Mouse (Mus musculus) limb, embryonic 15.5 days (tissue): ENCODE data around the gene Fkbp8. TPM values are rescaled to one million over a fixed set of nuclear protein-coding genes. Genes with fewer than 3 reads are reported as not detected.

Experiments
- ATAC-seq: fragments of 200-750 bp; cut with Nextera tagmentation; 2 replicates; pipeline ENCODE4 v1.8.0; 2017; ENCODE audit warnings: low read depth, moderate TSS enrichment; ENCODE audit not compliant: insufficient number of reproducible peaks, low FRiP score, low TSS enrichment
- H3K27ac ChIP-seq: fragments of 300-500 bp; sonication (generic); 2 replicates; pipeline ENCODE4 v1.5.1; 2015; ENCODE audit warnings: moderate library complexity, mild to moderate bottlenecking, inconsistent platforms
- H3K27me3 ChIP-seq: fragments of 300-500 bp; sonication (generic); 2 replicates; pipeline ENCODE4 v1.6.1; 2015; ENCODE audit warnings: inconsistent platforms
- H3K36me3 ChIP-seq: fragments of 300-500 bp; sonication (generic); 2 replicates; pipeline ENCODE4 v1.6.1; 2015; ENCODE audit warnings: inconsistent platforms
- H3K4me1 ChIP-seq: fragments of 300-500 bp; sonication (generic); 2 replicates; pipeline ENCODE4 v1.6.1; 2015; ENCODE audit warnings: inconsistent platforms
- H3K4me2 ChIP-seq: fragments of 300-500 bp; sonication (generic); 2 replicates; pipeline ENCODE4 v1.6.1; 2015; ENCODE audit warnings: mild to moderate bottlenecking, inconsistent platforms
- H3K4me3 ChIP-seq: fragments of 300-500 bp; sonication (generic); 2 replicates; pipeline ENCODE4 v1.5.1; 2015; ENCODE audit warnings: mild to moderate bottlenecking, inconsistent platforms
- H3K9ac ChIP-seq: fragments of 300-500 bp; sonication (generic); 2 replicates; pipeline ENCODE4 v1.6.1; 2015; ENCODE audit warnings: inconsistent platforms
- H3K9me3 ChIP-seq: fragments of 300-500 bp; sonication (generic); 2 replicates; pipeline ENCODE4 v1.6.1; 2016; ENCODE audit warnings: inconsistent platforms
- WGBS: fragments of 180-500 bp; shearing (Covaris S2); methylation state at CpG from one replicate; pipeline ENCODE4 v1.1.7; 2015; 5-methylcytosine and 5-hydroxymethylcytosine counted together
- polyA plus RNA-seq: library from polyadenylated mRNA; unstranded; fragments of >200 nt; fragmentation: Nextera tagmentation; extraction: Ambion mirVana; gene quantifications from 2 replicates; pipeline ENCODE4 v1.2.1, GENCODE M21; 2015

Fkbp8 gene
- 274 and 278 TPM in 2 replicates for polyA plus RNA-seq

DNA sequence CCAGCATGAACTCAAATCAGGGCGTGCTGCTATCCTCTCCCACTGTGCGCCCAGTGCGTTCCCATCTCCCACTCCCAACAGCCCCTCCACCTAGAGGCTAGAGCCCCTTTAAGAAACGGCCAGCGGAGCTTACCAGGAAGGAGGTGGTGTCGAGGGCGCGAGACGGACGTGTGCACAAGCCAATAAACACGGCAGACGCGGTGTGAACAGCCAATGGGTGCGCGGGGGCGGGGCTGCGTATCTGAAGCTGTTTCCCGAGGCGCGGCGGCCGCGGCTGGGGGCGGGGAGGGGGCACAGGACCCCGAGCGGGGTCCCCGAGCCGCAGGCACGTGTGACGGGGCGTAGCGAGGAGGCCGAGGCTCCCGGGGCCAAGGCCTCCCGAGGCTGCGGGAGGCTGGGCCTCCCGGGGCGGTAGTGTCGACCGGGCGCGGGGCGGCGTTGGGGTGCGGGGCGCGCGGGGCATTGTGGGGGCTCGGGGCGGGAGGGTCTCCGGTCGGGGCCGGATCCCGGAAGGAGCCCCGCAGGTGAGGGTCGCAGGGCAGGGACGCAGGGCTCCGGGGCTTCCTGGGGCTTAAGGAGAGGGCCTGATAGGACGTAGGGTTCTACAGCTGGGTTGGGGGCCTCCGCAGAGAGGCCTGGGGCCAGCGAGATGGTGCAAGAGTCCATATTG lies at the start of gene Fkbp8, which contains the start of gene Kxd1:
TSS of gene Fkbp8 (plus strand) at position 213 of the 670 bp plus-strand sequence.
TSS of gene Kxd1 (minus strand) at position 445 of the 670 bp plus-strand sequence.
- no peaks in the 10 kb centered on the region for H3K9me3 ChIP-seq
- peak; percentile 88 for ATAC-seq
- 1% methylated on average over 50 of the region's 61 CpGs for WGBS
- no peaks in the 10 kb centered on the region for H3K27me3 ChIP-seq
- H3K4me1 ChIP-seq: peaks cover 29% of the 10 kb centered on the region
- peak within 1 kb of the TSS; percentile 66 for H3K4me2 ChIP-seq
- H3K36me3 ChIP-seq: peaks cover 34% of the 10 kb centered on the region
- H3K9ac ChIP-seq: peak within 1 kb of the TSS; percentile 93
- H3K4me3 ChIP-seq: peak within 1 kb of the TSS; percentile 83
- peak within 1 kb of the TSS; percentile 90 for H3K27ac ChIP-seq

DNA sequence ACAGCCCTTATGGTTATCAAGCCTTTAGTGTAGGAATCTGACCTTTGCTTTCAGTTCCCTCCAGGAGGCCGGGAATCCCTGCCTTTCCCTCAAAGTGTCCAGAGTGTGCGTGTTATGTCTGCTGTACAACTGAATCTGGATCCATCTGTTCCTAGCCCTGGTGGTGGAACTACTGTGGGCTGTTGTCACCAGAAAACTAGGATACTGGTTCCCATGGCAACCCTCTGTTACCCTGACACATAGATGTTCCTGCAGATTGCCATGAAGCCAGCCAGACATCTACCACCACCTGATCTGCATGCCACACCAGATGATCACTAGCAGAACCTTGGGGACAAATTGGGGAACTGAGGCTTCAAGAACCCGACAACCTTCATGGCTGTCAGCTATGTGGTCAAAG lies 45.6 kb upstream of the Fkbp8 start:
- ATAC-seq: no peak
- WGBS: 84% methylated on average over 3 of the region's 3 CpGs
- H3K9me3 ChIP-seq: no peaks in the 10 kb centered on the region
- no peak overlapping the region for H3K27ac ChIP-seq
- no peak overlapping the region for H3K4me3 ChIP-seq
- no peaks in the 10 kb centered on the region for H3K36me3 ChIP-seq
- no peak overlapping the region for H3K4me2 ChIP-seq
- H3K9ac ChIP-seq: no peak overlapping the region
- peaks cover 10% of the 10 kb centered on the region for H3K4me1 ChIP-seq
- H3K27me3 ChIP-seq: peaks cover 30% of the 10 kb centered on the region

DNA sequence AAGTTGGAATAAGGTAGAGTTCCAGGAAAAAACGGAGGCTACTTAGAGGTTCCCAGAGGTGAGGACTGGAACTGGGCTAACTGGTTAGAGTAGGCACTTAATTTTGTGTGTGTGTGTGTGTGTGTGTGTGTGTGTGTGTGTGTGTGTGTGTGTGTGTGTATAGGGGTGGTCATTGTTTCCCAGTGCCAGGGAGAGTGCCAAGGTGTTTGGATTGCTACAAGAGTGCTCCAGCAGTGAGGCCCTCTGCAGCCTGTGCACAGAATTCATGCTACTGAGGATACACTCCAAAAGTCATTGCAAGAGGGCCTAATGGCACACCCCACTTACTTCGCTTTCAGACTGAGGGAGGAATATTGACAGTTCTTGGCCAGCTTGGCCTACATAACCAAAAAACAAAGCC lies 44.6 kb upstream of the Fkbp8 start:
- 68% methylated on average over 2 of the region's 2 CpGs for WGBS
- Histone ChIP-seq H3K27me3 (peaks cover 37% of the 10 kb centered on the region), H3K9me3 (no peaks in the 10 kb centered on the region), H3K36me3 (no peaks in the 10 kb centered on the region), H3K4me3 (no peak overlapping the region), H3K4me1 (peaks cover 8% of the 10 kb centered on the region), H3K4me2 (no peak overlapping the region), H3K27ac (no peak overlapping the region), H3K9ac (no peak overlapping the region)
- ATAC-seq: no peak

DNA sequence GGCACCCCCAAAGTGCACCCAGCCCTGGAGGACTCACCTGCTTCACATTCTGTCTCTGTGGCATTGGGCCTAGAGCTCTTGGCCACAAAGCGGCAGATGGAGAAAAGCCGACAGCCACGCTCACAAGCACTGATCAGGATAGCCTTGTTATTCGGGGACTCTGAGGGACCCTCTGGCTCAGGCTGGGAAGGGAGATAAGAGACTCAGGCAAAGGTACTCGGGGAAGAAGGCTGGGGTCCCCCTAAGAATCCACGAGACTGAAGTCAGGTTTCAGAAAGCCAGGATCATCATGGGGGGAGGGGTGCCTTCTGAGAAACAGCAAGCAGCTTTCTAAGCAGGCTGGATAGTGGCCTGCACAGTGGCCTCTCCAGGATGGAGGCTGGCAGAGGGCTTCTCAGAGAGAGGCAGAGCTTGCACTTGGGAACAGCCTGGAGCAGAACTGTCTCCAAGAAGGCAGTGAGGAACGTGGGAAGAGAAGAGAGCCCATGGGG lies 41.3 kb upstream of the Fkbp8 start:
- WGBS: 56% methylated on average over 7 of the region's 7 CpGs
- no peak overlapping the region for H3K4me3 ChIP-seq
- no peak overlapping the region for H3K27ac ChIP-seq
- H3K4me2 ChIP-seq: no peak overlapping the region
- H3K4me1 ChIP-seq: peaks cover 40% of the 10 kb centered on the region
- 0 out of 2 replicates have a peak, but pooled peaks have one; percentile 17 for ATAC-seq
- H3K36me3 ChIP-seq: no peaks in the 10 kb centered on the region
- H3K9ac ChIP-seq: no peak overlapping the region
- H3K27me3 ChIP-seq: peaks cover 70% of the 10 kb centered on the region
- no peaks in the 10 kb centered on the region for H3K9me3 ChIP-seq

DNA sequence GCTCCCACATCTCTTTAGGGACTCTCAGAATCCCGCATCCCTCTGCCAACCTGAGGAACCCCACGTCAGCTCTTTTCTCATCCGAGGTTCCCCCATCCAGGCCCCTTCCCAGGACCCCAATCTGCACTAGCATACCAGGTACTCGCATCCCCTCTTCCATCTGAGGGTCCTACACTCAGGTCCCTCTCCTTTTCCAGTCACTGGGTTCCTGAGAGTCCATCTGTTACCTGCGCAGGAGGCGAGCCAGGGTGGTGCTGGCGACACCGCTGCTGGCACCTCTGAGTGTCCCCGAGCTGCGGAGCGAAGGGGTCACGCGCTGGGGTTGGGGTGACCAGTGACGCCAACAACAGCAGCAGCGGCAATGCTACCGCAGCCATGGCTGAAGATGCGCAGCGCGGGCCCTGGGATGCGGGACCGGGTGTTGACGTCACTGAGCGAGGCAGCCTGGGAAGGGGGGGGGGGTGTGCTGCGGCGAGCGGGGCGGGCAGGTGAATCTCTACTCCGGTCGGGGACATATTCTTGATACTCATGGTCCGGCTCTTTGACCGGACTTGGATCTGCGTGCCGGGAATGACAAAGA lies 40.5 kb upstream of the Fkbp8 start, which contains the start of gene Tmem59l:
TSS of gene Tmem59l (minus strand) at position 418 of the 580 bp plus-strand sequence.
- H3K9me3 ChIP-seq: no peaks in the 10 kb centered on the region
- no peak for ATAC-seq
- H3K9ac ChIP-seq: 0 out of 2 replicates have a peak within 1 kb of the TSS, but pooled peaks have one; percentile 10
- no peaks in the 10 kb centered on the region for H3K36me3 ChIP-seq
- WGBS: 8% methylated on average over 33 of the region's 33 CpGs
- peaks cover 48% of the 10 kb centered on the region for H3K4me1 ChIP-seq
- H3K27ac ChIP-seq: no peak within 1 kb of the TSS
- H3K4me3 ChIP-seq: peak within 1 kb of the TSS; percentile 30
- H3K27me3 ChIP-seq: peaks cover 78% of the 10 kb centered on the region
- peak within 1 kb of the TSS; percentile 64 for H3K4me2 ChIP-seq

DNA sequence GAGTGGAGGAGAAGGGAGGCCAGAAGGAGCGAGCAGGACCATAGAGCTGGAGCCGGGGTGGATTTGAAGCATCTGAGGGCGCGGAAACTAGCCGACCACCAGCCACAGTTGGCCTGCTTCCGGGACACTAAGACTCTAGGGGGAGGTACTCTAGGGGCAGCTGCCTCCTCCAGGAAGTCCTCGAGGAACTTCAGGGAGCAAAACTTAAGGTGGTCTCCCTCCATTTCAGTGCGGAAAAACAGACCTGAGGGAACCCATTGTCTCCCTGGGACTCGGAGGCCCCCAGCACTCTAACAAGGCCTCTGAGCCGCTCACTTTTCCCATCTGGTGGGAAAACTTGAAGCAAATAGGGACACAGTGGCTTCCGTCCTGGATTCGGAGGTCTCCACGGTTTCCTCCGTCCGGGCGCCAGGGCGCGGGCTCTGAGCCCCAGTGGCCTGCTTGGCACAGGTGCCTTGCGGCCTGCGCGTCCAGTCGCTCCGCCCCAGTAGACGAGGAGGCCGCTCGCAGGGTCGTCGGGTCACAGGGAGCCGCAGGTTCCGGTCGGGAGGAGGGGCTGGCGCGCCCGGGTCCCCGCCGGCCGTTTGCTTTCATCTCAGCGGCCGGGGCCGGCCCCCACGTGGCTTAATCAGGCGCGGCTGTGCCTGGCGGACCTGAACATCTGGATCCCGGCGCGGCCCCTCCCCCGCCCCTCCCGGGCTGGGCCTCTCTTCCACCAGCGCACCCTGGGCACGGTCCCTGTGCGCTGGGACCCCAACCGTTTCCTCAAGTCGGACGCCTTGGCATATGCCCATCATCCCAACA lies 39.3 kb upstream of the Fkbp8 start:
- Histone ChIP-seq H3K36me3 (no peaks in the 10 kb centered on the region), H3K9me3 (no peaks in the 10 kb centered on the region), H3K27ac (no peak overlapping the region), H3K27me3 (peaks cover 89% of the 10 kb centered on the region), H3K4me1 (peaks cover 60% of the 10 kb centered on the region), H3K9ac (no peak overlapping the region), H3K4me2 (peak overlapping the region; percentile 64), H3K4me3 (peak overlapping the region; percentile 30)
- 0 out of 2 replicates have a peak, but pooled peaks have one; percentile 16 for ATAC-seq
- 4% methylated on average over 55 of the region's 55 CpGs for WGBS

DNA sequence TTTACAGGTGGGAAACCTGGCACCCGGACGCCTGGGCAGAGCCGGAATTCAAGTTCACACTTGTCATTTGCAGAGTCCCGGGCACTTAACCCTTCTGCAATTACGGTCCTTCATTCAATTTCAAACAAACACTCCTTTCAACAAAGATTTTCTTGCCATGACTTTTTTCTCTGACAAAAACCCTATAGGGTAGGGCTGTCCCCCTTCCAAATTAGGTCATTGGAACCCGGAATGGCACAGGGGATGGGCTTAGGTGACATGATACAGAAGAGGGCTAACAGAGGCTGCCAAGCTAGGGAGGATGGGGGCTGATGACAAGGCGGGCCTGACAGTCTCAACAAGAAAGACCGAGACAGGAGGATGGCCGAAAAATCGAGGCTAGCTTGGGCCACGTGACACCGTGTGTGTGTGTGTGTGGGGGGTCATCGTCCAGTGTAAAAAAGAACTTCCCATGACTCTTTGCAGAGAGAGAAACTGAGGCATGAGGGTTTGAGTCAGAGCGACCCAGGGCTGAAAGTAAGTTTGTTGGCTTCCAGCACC lies 38.5 kb upstream of the Fkbp8 start:
- H3K27ac ChIP-seq: no peak overlapping the region
- WGBS: 2% methylated on average over 14 of the region's 14 CpGs
- H3K4me2 ChIP-seq: peak overlapping the region; percentile 64
- H3K4me3 ChIP-seq: peak overlapping the region; percentile 34
- H3K27me3 ChIP-seq: peaks cover 96% of the 10 kb centered on the region
- H3K4me1 ChIP-seq: peaks cover 68% of the 10 kb centered on the region
- ATAC-seq: no peak
- no peaks in the 10 kb centered on the region for H3K9me3 ChIP-seq
- no peak overlapping the region for H3K9ac ChIP-seq
- H3K36me3 ChIP-seq: no peaks in the 10 kb centered on the region

DNA sequence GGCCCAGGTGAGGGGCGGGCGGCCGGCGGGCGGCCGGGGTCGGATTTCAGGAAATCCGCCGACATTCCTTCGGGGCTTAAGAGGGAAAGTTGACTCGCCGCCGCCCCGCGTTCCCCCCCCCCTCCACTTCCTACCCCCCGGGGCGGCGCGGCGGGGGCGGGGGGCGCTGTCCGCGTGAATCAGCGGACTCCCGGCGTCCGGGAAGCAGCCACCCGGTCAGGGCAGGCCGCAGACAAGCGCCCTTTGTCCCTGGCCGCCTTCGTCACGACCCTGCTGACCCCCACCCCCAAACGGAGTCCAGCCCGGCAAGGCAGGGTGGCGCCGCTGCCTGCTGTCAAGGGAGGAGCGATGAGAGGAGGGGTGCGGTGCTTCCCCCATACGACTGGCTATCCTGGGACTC lies 37.9 kb upstream of the Fkbp8 start:
- ATAC-seq: no peak
- Histone ChIP-seq H3K4me1 (peaks cover 74% of the 10 kb centered on the region), H3K4me2 (peak overlapping the region; percentile 64), H3K4me3 (peak overlapping the region; percentile 34), H3K9me3 (no peaks in the 10 kb centered on the region), H3K27ac (no peak overlapping the region), H3K9ac (0 out of 2 replicates have a peak overlapping the region, but pooled peaks have one; percentile 17), H3K27me3 (peaks cover 96% of the 10 kb centered on the region), H3K36me3 (no peaks in the 10 kb centered on the region)
- under 1% methylated on average over 20 of the region's 41 CpGs for WGBS

DNA sequence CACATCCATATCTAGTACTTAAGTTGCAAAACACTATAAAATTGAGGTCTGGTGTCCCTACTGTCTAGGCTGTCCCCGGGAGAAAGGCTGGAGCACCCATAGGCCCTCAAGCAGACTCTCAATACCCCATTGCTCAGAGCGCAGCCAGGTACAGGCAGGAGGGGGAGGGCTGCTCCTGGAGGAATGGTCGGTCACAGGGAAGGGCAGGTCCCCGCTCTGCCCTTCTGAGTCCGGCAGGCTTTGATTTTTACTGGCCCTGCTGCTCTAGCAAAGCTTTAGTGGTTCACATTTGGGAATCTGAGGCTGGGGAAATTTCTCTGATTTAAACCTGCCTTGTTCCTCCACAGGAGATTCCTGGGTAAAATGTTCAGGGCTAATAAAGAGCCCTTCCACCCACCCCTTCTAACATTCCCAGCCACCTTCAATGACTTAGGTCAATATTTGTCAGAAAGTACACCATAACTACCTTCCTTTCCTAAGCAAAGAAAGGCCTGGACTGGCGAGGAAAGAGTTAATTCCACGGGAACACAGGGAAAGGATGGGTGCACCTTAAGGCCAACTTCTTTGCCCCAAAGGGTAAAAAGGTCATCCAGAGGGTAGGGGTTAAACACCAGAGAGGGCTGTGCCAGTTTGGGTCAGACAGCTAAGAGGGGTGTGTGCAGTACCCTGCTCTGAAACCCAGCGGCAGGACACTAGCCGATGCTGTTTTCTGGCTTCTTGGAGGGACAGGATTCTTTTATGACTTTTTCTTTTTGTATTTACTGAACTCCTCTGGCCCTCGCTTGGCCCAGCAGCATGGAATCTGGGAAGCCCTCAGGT lies 37.3 kb upstream of the Fkbp8 start:
- Histone ChIP-seq H3K4me3 (peak overlapping the region; percentile 34; the same call in 1 of the 2 replicates), H3K4me1 (peaks cover 81% of the 10 kb centered on the region), H3K27me3 (peaks cover 96% of the 10 kb centered on the region), H3K36me3 (no peaks in the 10 kb centered on the region), H3K27ac (no peak overlapping the region), H3K4me2 (peak overlapping the region; percentile 64), H3K9ac (no peak overlapping the region), H3K9me3 (no peaks in the 10 kb centered on the region)
- ATAC-seq: no peak
- WGBS: 31% methylated on average over 10 of the region's 10 CpGs

DNA sequence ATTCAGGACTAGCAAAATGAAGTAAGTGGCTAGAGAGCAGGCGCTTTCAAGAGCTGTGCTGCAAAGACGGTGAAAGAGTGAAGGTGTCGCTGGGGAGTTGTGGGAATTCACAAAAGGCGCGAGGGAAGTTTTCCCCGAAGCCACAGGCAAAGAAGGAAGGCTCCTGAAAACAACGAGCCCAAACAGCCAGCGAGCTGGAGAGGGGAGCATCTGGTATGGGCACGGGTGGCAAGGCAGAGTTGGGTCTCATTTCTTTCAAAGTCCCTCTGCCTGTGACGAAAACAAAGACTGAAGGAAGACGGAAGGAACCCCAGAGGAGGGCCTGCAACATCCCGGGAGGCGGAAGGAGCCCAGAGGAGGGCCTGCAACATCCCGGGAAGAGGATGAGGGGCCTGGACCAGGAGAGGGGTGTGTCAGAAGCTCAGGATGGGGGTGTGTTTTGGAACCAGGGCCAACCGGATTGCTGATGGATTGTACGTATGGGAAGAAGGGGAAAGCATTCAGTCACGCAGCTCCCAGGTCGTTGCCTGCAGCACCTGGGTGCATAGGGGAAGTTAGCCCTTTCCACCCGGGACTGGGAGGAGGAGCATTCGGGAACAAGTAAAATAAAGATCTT lies 36.5 kb upstream of the Fkbp8 start:
- Histone ChIP-seq H3K4me1 (peaks cover 88% of the 10 kb centered on the region), H3K4me3 (no peak overlapping the region), H3K9me3 (no peaks in the 10 kb centered on the region), H3K36me3 (no peaks in the 10 kb centered on the region), H3K27me3 (peaks cover 95% of the 10 kb centered on the region), H3K27ac (no peak overlapping the region), H3K4me2 (no peak overlapping the region), H3K9ac (no peak overlapping the region)
- no peak for ATAC-seq
- 9% methylated on average over 20 of the region's 20 CpGs for WGBS
